Mouse (Mus musculus): Measurements from ENCODE around the gene Bnip1.

Bnip1 gene

GRCm38 (mm10) chr17:26839718-26840438 is 59.0 kb downstream of the Bnip1 start:
- no peak for DNase-seq (ENCODE audit: low read depth, low spot score)

- DNase-seq (ENCODE audit: low read depth, low spot score), result no peak
These were observed 59.5 kb downstream of the Bnip1 start for GRCm38 (mm10) chr17:26840439-26840780.

DNA sequence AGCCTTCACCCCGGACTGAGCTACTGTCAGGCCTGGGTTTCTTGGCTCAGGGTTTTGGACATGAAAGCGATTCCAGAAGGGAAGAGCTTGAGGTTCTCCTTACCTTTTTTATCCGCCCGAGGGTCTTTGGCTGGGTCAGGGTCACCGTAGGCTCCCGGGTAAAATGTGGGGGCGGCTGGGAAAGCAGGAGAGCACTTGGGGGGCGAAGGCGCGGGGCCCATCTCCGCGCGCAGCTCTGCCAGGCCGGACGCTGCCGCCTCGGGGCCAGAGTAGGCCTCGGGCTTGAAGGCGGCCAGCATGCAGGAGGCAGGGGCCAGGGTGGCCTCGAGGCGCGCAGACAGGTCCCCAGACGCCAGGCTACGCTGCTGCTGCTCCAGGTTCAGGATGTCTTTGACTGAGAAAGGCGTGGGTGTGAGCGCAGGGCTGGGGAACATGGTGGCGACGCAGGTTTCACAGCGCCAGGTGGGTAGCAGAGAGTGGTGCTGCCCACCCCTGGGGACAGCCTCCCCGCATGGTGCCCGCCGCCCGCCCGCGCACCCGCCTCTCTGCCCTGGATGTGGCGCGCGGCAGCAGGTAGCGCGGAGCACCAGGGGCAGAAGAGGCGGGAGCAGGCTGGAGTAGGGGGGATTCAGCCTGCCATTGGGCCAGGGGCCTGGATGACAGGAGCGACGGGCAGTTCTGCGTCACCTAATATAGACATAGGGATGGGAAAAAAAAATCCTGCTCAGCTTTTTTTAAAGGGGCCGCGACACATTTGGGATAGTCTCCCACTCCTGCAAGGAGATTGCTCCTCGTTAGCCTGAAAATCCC is 60.3 kb downstream of the Bnip1 start:
- DNase-seq (ENCODE audit: low read depth, low spot score), result no peak

DNA sequence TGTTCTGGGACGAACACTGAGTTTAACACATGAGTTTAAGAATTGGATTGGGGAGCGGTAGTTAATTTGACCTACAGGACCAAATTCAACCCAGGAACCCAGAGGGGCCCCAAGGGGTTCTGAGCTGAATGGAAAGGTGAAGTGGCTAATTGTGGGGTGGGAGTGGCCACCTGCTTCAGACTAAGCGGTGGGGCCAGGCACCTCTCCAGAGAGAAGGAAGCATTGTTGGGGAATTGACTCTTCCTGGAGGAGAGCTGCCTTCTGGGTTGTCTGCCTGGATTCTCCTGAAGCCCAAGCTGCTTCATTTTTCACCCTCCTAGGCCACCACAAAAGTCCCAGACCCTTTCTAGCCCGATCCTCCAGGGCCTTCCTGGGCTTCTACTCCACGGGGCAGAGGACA is 61.1 kb downstream of the Bnip1 start:
- DNase-seq (ENCODE audit: low read depth, low spot score), result no peak

Measured in CD4-positive helper T cell, adult 2 months (primary cell).